Mouse (Mus musculus): ENCODE results near the gene Cryl1. TPM values are rescaled to one million over a fixed set of nuclear protein-coding genes. Genes with fewer than 3 reads are reported as not detected.

Gene Cryl1
- total RNA-seq, 2 experiments from 2014 or later, result 16.3 to 18.4 TPM

- no peak for DNase-seq (ENCODE audit: low spot score in 2 of 2)
Observed at GRCm38 (mm10) chr14:57329600-57329999, 68.7 kb downstream of the Cryl1 start.

GRCm38 (mm10) chr14:57326771-57327170, 71.6 kb downstream of the Cryl1 start:
- no peak for DNase-seq (ENCODE audit: low spot score in 2 of 2)

GRCm38 (mm10) chr14:57318812-57319211, 79.5 kb downstream of the Cryl1 start:
- no peak for DNase-seq (ENCODE audit: low spot score in 2 of 2)

- DNase-seq (ENCODE audit: low spot score in 2 of 2), result peak in 1 of 2 experiments; percentile 3
Observed at GRCm38 (mm10) chr14:57316662-57317600, 81.4 kb downstream of the Cryl1 start.

GRCm38 (mm10) chr14:57315976-57316375, 82.4 kb downstream of the Cryl1 start:
- DNase-seq (ENCODE audit: low spot score in 2 of 2), result no peak

GRCm38 (mm10) chr14:57315551-57315950, 82.8 kb downstream of the Cryl1 start:
- no peak for DNase-seq (ENCODE audit: low spot score in 2 of 2)

GRCm38 (mm10) chr14:57301600-57302230, 96.6 kb downstream of the Cryl1 start:
- peak; percentile 44 to 49 for DNase-seq (ENCODE audit: low spot score in 2 of 2)

- no peak for DNase-seq (ENCODE audit: low spot score in 2 of 2)
Observed at GRCm38 (mm10) chr14:57300530-57300929, 97.8 kb downstream of the Cryl1 start.

- no peak for DNase-seq (ENCODE audit: low spot score in 2 of 2)
Observed at GRCm38 (mm10) chr14:57297672-57298071, 100.7 kb downstream of the Cryl1 start.

- no peak for DNase-seq (ENCODE audit: low spot score in 2 of 2)
Observed at GRCm38 (mm10) chr14:57291399-57291942, 106.9 kb downstream of the Cryl1 start.

- no peak for DNase-seq (ENCODE audit: low spot score in 2 of 2)
Observed at GRCm38 (mm10) chr14:57289105-57289504, 109.2 kb downstream of the Cryl1 start.

- DNase-seq (ENCODE audit: low spot score in 2 of 2), result no peak
Observed at GRCm38 (mm10) chr14:57283816-57284215, 114.5 kb downstream of the Cryl1 start.

GRCm38 (mm10) chr14:57282591-57282990, 115.7 kb downstream of the Cryl1 start:
- no peak for DNase-seq (ENCODE audit: low spot score in 2 of 2)

- no peak for DNase-seq (ENCODE audit: low spot score in 2 of 2)
Observed at GRCm38 (mm10) chr14:57280835-57281234, 117.5 kb downstream of the Cryl1 start.

- no peak for DNase-seq (ENCODE audit: low spot score in 2 of 2)
Observed at GRCm38 (mm10) chr14:57276481-57277012, 121.8 kb downstream of the Cryl1 start.

- DNase-seq (ENCODE audit: low spot score in 2 of 2), result no peak
Observed at GRCm38 (mm10) chr14:57272341-57272740, 126.0 kb downstream of the Cryl1 start.

- no peak for DNase-seq (ENCODE audit: low spot score in 2 of 2)
Observed at GRCm38 (mm10) chr14:57271861-57272260, 126.5 kb downstream of the Cryl1 start.

- DNase-seq (ENCODE audit: low spot score in 2 of 2), result no peak
Observed at GRCm38 (mm10) chr14:57268900-57269299, 129.4 kb downstream of the Cryl1 start.

GRCm38 (mm10) chr14:57268344-57268743, 130.0 kb downstream of the Cryl1 start:
- DNase-seq (ENCODE audit: low spot score in 2 of 2), result no peak

- no peak for DNase-seq (ENCODE audit: low spot score in 2 of 2)
Observed at GRCm38 (mm10) chr14:57263943-57264342, 134.4 kb downstream of the Cryl1 start.

GRCm38 (mm10) chr14:57259341-57259740, 139.0 kb downstream of the Cryl1 start:
- no peak for DNase-seq (ENCODE audit: low spot score in 2 of 2)

- no peak for DNase-seq (ENCODE audit: low spot score in 2 of 2)
Observed at GRCm38 (mm10) chr14:57248661-57249060, 149.7 kb downstream of the Cryl1 start.
